Mouse (Mus musculus) olfactory bulb, adult 2 months (tissue): ENCODE measurements around the gene Srcap.

ENCODE experiments used
- CTCF ChIP-seq: fragments of 200-500 bp; IDR thresholded peaks from 2 replicates; pipeline ENCODE4 v1.5.1; 2012; ENCODE audit warnings: low read depth, mild to moderate bottlenecking, low read length, moderate library complexity; ENCODE audit not compliant: insufficient read depth
- POLR2A ChIP-seq: fragments of 200-500 bp; IDR thresholded peaks from 2 replicates; pipeline ENCODE4 v1.6.1; 2012; ENCODE audit warnings: mild to moderate bottlenecking, low read depth, low read length, moderate library complexity; ENCODE audit not compliant: insufficient read depth

DNA sequence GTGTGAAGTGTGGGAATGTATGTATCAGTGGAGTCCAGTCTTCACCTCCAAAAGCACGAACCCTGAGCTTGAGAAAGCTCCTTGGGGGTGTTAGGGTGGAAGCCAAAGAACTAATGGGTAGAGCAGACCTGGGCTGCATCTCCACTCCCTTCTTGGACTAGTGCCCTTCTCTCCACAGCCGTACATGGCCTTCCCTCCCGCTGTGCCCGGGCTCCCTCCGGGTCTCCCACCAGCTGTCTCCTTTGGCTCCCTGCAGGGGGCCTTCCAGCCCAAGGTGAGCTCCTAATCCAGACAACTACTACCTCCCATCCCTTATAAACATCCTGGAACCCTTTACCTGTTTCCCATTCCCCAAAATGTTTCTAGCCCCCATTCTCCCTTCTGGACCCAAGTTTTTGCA lies 26.4 kb upstream of the Srcap start:
- TF ChIP-seq CTCF (no peak), POLR2A (no peak)
